Mouse (Mus musculus): ENCODE measurements around the gene Fgl2. TPM values are rescaled to one million over a fixed set of nuclear protein-coding genes. Genes with fewer than 3 reads are reported as not detected.

Gene Fgl2
- total and polyA plus RNA-seq, 3 experiments: 0.41 to 10.4 (median 0.59) TPM

DNA sequence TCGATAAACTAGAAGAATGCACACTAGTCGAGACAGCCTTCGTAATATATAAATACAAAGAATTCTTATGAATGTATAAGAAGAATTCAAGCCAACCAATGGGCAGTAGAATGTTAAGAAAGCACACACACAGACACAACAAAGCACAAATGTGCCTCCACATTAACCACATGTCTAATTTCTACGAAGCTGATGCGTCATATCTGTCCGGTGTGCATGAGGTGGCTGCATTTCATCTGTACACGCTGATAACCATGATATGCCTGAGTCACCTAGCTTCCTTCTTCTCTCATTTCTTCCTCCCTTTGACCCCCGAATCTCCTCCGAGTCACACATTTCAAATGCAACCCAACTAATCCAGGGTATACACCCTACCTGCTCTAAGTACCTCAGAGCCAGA is 12.5 kb downstream of the Fgl2 start:
- no peaks in the 10 kb centered on the region for H3K27me3 ChIP-seq (replicated peaks)
- dilution Hi-C loops (cut with MboI; ENCODE audit: extremely low pct_ligation_motif_present, extremely low pct_unique_long_range_greater_than_20kb, low sequenced_read_pairs) (no loop called here), in situ Hi-C loops (cut with MboI; ENCODE audit: low pct_ligation_motif_present, low pct_unique_long_range_greater_than_20kb, low sequenced_read_pairs) (no loop called here)
- H3K27ac ChIP-seq (ENCODE audit: insufficient read depth, low read depth): no peak overlapping the region
- H3K79me2 ChIP-seq (replicated peaks; ENCODE audit: control insufficient read depth, extremely low read depth, insufficient read depth, poor library complexity, severe bottlenecking): no peaks in the 10 kb centered on the region
- no peaks in the 10 kb centered on the region for H3K9me3 ChIP-seq (replicated peaks; ENCODE audit: low read length)
- DNase-seq (ENCODE audit: extremely low read depth): no peak
- TF ChIP-seq MAZ (IDR thresholded peaks at IDR 0.05; ENCODE audit: low read depth, low read length): no peak
- TF ChIP-seq ELF1 (IDR thresholded peaks at IDR 0.05; ENCODE audit: low read depth, low read length): no peak
- TF ChIP-seq NELFE (IDR thresholded peaks at IDR 0.05; ENCODE audit: low read depth, low read length): no peak
- no peak for TF ChIP-seq NRF1 (IDR thresholded peaks at IDR 0.05; ENCODE audit: low read depth, low read length)
- TF ChIP-seq MAX (IDR thresholded peaks at IDR 0.05; ENCODE audit: low read length): no peak
- no peak for TF ChIP-seq USF1 (IDR thresholded peaks at IDR 0.05; ENCODE audit: low read depth, low read length)
- no peak for TF ChIP-seq ZKSCAN1 (IDR thresholded peaks at IDR 0.05; ENCODE audit: borderline replicate concordance, low read depth, low read length)
- TF ChIP-seq ZMIZ1 (IDR thresholded peaks at IDR 0.05; ENCODE audit: low read depth, low read length): no peak
- TF ChIP-seq TBP (conservative IDR thresholded peaks at IDR 0.05; ENCODE audit: low read depth, low read length): no peak
- no peak for TF ChIP-seq MYC (IDR thresholded peaks at IDR 0.05; ENCODE audit: low read depth, low read length)
- TF ChIP-seq ZC3H11A (IDR thresholded peaks at IDR 0.05; ENCODE audit: low read depth, low read length): no peak
- TF ChIP-seq E2F4 (IDR thresholded peaks at IDR 0.05; ENCODE audit: insufficient replicate concordance, low read depth, low read length): no peak
- no peak for TF ChIP-seq RCOR1 (conservative IDR thresholded peaks at IDR 0.05; ENCODE audit: low read depth, low read length)
- no peak for TF ChIP-seq MAFK (IDR thresholded peaks at IDR 0.05; ENCODE audit: insufficient replicate concordance, low read length)
- no peak for TF ChIP-seq CHD2 (IDR thresholded peaks at IDR 0.05; ENCODE audit: low read length)
- H3K4me3 ChIP-seq (replicated peaks in 1 of 3; ENCODE audit: low read depth in 2 of 3, low read length in 2 of 3, poor library complexity in 1 of 3): no peak overlapping the region
- H3K36me3 ChIP-seq (replicated peaks in 1 of 2; ENCODE audit: control insufficient read depth in 1 of 2, insufficient read depth in 1 of 2, low read length in 1 of 2): no peaks in the 10 kb centered on the region
- H3K4me1 ChIP-seq (ENCODE audit: control insufficient read depth in 1 of 2, insufficient read depth in 2 of 2): peaks cover 16 to 47% of the 10 kb centered on the region in 2 experiments; a peak in 3 of 4 replicates
- H3K9ac ChIP-seq (ENCODE audit: insufficient read depth, low read depth): no peak overlapping the region
- H3K4me2 ChIP-seq (ENCODE audit: insufficient read depth, low read depth, poor library complexity, severe bottlenecking): no peak overlapping the region

DNA sequence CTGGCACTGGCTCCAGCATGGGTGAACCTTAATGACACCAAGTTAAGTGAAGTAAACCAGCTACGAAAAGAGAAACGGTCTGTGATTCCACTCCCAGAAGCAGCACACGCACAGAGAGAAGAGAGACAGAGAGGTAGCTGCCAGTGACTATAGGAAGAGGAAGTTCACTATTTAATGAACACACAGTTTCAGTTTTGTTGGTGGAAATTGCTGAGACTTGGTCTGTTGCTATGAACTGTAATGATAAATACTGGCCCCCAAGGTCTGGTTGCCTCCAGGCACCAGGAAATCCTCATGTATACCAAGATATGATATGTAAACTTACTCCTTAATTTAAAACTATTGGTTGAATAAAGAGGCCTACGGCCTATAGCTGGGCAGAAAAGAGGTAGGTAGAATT is 14.0 kb downstream of the Fgl2 start:
- DNase-seq (ENCODE audit: extremely low read depth): peak; percentile 42
- Histone ChIP-seq H3K36me3 (replicated peaks in 1 of 2; ENCODE audit: control insufficient read depth in 1 of 2, insufficient read depth in 1 of 2, low read length in 1 of 2) (no peaks in the 10 kb centered on the region), H3K27ac (ENCODE audit: insufficient read depth, low read depth) (peak overlapping the region; percentile 49; the same call in 1 of the 2 replicates), H3K9ac (ENCODE audit: insufficient read depth, low read depth) (peak overlapping the region; percentile 67), H3K79me2 (replicated peaks; ENCODE audit: control insufficient read depth, extremely low read depth, insufficient read depth, poor library complexity, severe bottlenecking) (no peaks in the 10 kb centered on the region), H3K9me3 (replicated peaks; ENCODE audit: low read length) (no peaks in the 10 kb centered on the region), H3K4me3 (replicated peaks in 1 of 3; ENCODE audit: low read depth in 2 of 3, low read length in 2 of 3, poor library complexity in 1 of 3) (no peak overlapping the region), H3K4me1 (ENCODE audit: control insufficient read depth in 1 of 2, insufficient read depth in 2 of 2) (peaks cover 13 to 47% of the 10 kb centered on the region in 2 experiments; a peak in 3 of 4 replicates), H3K4me2 (ENCODE audit: insufficient read depth, low read depth, poor library complexity, severe bottlenecking) (peak overlapping the region; percentile 65), H3K27me3 (replicated peaks) (no peaks in the 10 kb centered on the region)
- dilution Hi-C loops (cut with MboI; ENCODE audit: extremely low pct_ligation_motif_present, extremely low pct_unique_long_range_greater_than_20kb, low sequenced_read_pairs) (no loop called here), in situ Hi-C loops (cut with MboI; ENCODE audit: low pct_ligation_motif_present, low pct_unique_long_range_greater_than_20kb, low sequenced_read_pairs) (no loop called here)
- TF ChIP-seq TBP (conservative IDR thresholded peaks at IDR 0.05; ENCODE audit: low read depth, low read length): peak; percentile 50; the same call in 1 of the 2 replicates
- TF ChIP-seq CTCF (conservative IDR thresholded peaks at IDR 0.05 in 1 of 2, IDR thresholded peaks at IDR 0.05 in 1 of 2; ENCODE audit: low read depth in 2 of 2, low read length in 2 of 2): no peak
- no peak for TF ChIP-seq USF1 (IDR thresholded peaks at IDR 0.05; ENCODE audit: low read depth, low read length)
- TF ChIP-seq RAD21 (IDR thresholded peaks at IDR 0.05; ENCODE audit: low read depth, low read length): no peak
- TF ChIP-seq BHLHE40 (IDR thresholded peaks at IDR 0.05; ENCODE audit: low read depth, low read length): 0 out of 2 replicates have a peak, but pooled peaks have one; percentile 17
- TF ChIP-seq ZMIZ1 (IDR thresholded peaks at IDR 0.05; ENCODE audit: low read depth, low read length): peak; percentile 29; the same call in 1 of the 2 replicates
- TF ChIP-seq E2F4 (IDR thresholded peaks at IDR 0.05; ENCODE audit: insufficient replicate concordance, low read depth, low read length): 0 out of 2 replicates have a peak, but pooled peaks have one; percentile 39
- TF ChIP-seq ZC3H11A (IDR thresholded peaks at IDR 0.05; ENCODE audit: low read depth, low read length): no peak
- TF ChIP-seq MAX (IDR thresholded peaks at IDR 0.05; ENCODE audit: low read length): peak; percentile 53; the same call in 1 of the 2 replicates
- TF ChIP-seq GABPA (IDR thresholded peaks at IDR 0.05; ENCODE audit: insufficient replicate concordance, low read depth, low read length): no peak
- 0 out of 2 replicates have a peak, but pooled peaks have one; percentile 37 for TF ChIP-seq NELFE (IDR thresholded peaks at IDR 0.05; ENCODE audit: low read depth, low read length)
- 0 out of 2 replicates have a peak, but pooled peaks have one; percentile 28 for TF ChIP-seq MAFK (IDR thresholded peaks at IDR 0.05; ENCODE audit: insufficient replicate concordance, low read length)
- TF ChIP-seq CHD1 (IDR thresholded peaks at IDR 0.05; ENCODE audit: low read depth, low read length): no peak; the same call in 1 of the 2 replicates
- peak; percentile 31; the same call in 1 of the 2 replicates for TF ChIP-seq POLR2A (IDR thresholded peaks at IDR 0.05; ENCODE audit: low read depth, low read length)
- peak; percentile 39; the same call in 1 of the 2 replicates for TF ChIP-seq ELF1 (IDR thresholded peaks at IDR 0.05; ENCODE audit: low read depth, low read length)
- TF ChIP-seq HCFC1 (IDR thresholded peaks at IDR 0.05; ENCODE audit: low read depth, low read length): peak; percentile 35; the same call in 1 of the 2 replicates
- no peak for TF ChIP-seq SMC3 (IDR thresholded peaks at IDR 0.05; ENCODE audit: low read depth, low read length)
- peak; percentile 64; the same call in 1 of the 2 replicates for TF ChIP-seq MYC (IDR thresholded peaks at IDR 0.05; ENCODE audit: low read depth, low read length)
- TF ChIP-seq USF2 (conservative IDR thresholded peaks at IDR 0.05; ENCODE audit: low read depth, low read length): no peak
- TF ChIP-seq NRF1 (IDR thresholded peaks at IDR 0.05; ENCODE audit: low read depth, low read length): no peak
- TF ChIP-seq RCOR1 (conservative IDR thresholded peaks at IDR 0.05; ENCODE audit: low read depth, low read length): no peak
- TF ChIP-seq ZKSCAN1 (IDR thresholded peaks at IDR 0.05; ENCODE audit: borderline replicate concordance, low read depth, low read length): no peak
- TF ChIP-seq PAX5 (IDR thresholded peaks at IDR 0.05; ENCODE audit: low read length): no peak
- TF ChIP-seq MAZ (IDR thresholded peaks at IDR 0.05; ENCODE audit: low read depth, low read length): no peak
- 0 out of 2 replicates have a peak, but pooled peaks have one; percentile 13 for TF ChIP-seq JUND (conservative IDR thresholded peaks at IDR 0.05; ENCODE audit: low read depth, low read length)
- peak; percentile 38; the same call in 1 of the 2 replicates for TF ChIP-seq ETS1 (conservative IDR thresholded peaks at IDR 0.05; ENCODE audit: low read depth, low read length)
- no peak for TF ChIP-seq MEF2A (IDR thresholded peaks at IDR 0.05; ENCODE audit: borderline replicate concordance, low read depth, low read length)

Measured in CH12.LX (cell line).